Mouse (Mus musculus) liver, embryonic 13.5 days (tissue): ENCODE measurements around the gene Mvk. TPM values are rescaled to one million over a fixed set of nuclear protein-coding genes. Genes with fewer than 3 reads are reported as not detected.

ENCODE experiments used
- ATAC-seq: fragments of 200-750 bp; cut with Nextera tagmentation; 2 replicates; pipeline ENCODE4 v1.8.0; 2017; ENCODE audit warnings: low read depth, mild to moderate bottlenecking, moderate number of reproducible peaks, moderate library complexity
- DNase-seq: peaks from one replicate; pipeline ENCODE4 v3.0.0; 2022
- H3K27ac ChIP-seq: fragments of 300-500 bp; sonication (generic); 2 replicates; pipeline ENCODE4 v1.5.1; 2015; ENCODE audit warnings: moderate library complexity, mild to moderate bottlenecking, inconsistent platforms
- H3K27me3 ChIP-seq: fragments of 300-500 bp; sonication (generic); 2 replicates; pipeline ENCODE4 v1.6.1; 2015; ENCODE audit warnings: mild to moderate bottlenecking, inconsistent platforms
- H3K36me3 ChIP-seq: fragments of 300-500 bp; sonication (generic); 2 replicates; pipeline ENCODE4 v1.6.1; 2015; ENCODE audit warnings: mild to moderate bottlenecking, inconsistent platforms
- H3K4me1 ChIP-seq: fragments of 300-500 bp; sonication (generic); replicated peaks from 2 replicates; pipeline ENCODE4 v1.6.1; 2015; ENCODE audit warnings: inconsistent platforms
- H3K4me2 ChIP-seq: fragments of 300-500 bp; sonication (generic); 2 replicates; pipeline ENCODE4 v1.6.1; 2015; ENCODE audit warnings: inconsistent platforms, mild to moderate bottlenecking, moderate library complexity
- H3K4me3 ChIP-seq: fragments of 300-500 bp; sonication (generic); replicated peaks from 2 replicates; pipeline ENCODE4 v1.5.1; 2015; ENCODE audit warnings: mild to moderate bottlenecking, inconsistent platforms
- H3K9ac ChIP-seq: fragments of 300-500 bp; sonication (generic); 2 replicates; pipeline ENCODE4 v1.6.1; 2015; ENCODE audit warnings: mild to moderate bottlenecking, inconsistent platforms
- H3K9me3 ChIP-seq: fragments of 300-500 bp; sonication (generic); replicated peaks from 2 replicates; pipeline ENCODE4 v1.6.1; 2016; ENCODE audit warnings: inconsistent platforms
- WGBS: fragments of 180-500 bp; shearing (Covaris S2); methylation state at CpG from one replicate; pipeline ENCODE4 v1.1.7; 2015; ENCODE audit not compliant: insufficient replicate concordance; 5-methylcytosine and 5-hydroxymethylcytosine counted together
- polyA plus RNA-seq: library from polyadenylated mRNA; unstranded; fragments of >200 nt; fragmentation: Nextera tagmentation; extraction: Ambion mirVana; gene quantifications from 2 replicates; pipeline ENCODE4 v1.2.1, GENCODE M21; 2015

Mvk gene
- polyA plus RNA-seq, 1 experiment from 2014 or later: 31.5 TPM

- Histone ChIP-seq H3K9ac (no peak overlapping the region), H3K9me3 (no peaks in the 10 kb centered on the region), H3K4me1 (peaks cover 3% of the 10 kb centered on the region; the same call in 1 of the 2 replicates), H3K4me2 (no peak overlapping the region), H3K4me3 (no peak overlapping the region), H3K27me3 (0 out of 2 replicates have a peak, but pooled peaks cover 4% of the 10 kb centered on the region), H3K27ac (no peak overlapping the region), H3K36me3 (peaks cover 6% of the 10 kb centered on the region; the same call in 1 of the 2 replicates)
- 73% methylated on average over 16 of the region's 16 CpGs for WGBS
- DNase-seq: no peak
- ATAC-seq: no peak
Observed at GRCm38 (mm10) chr5:114456995-114457605, 13.0 kb downstream of the Mvk start.

DNA sequence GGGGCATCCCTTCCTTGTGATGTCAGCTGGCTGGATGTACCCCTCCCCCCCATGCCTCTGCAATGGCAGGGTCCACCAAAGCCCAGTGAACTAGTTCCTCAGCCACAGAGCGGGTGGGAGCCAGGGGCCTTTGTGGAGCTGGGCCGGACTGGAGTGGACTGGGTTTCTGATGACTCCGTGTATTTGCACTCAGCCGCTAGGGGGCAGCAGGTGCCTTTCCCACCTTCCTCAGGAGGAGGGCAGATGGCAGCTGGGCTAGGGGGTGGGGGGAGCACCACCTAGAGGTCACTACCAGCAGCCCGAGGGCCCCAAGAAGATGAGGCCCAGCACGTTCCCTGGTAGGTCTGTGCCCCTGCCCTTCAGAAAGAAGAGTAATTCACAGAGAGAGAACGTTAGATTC is 17.2 kb downstream of the Mvk start:
- DNase-seq: peak; percentile 50
- no peak overlapping the region for H3K4me2 ChIP-seq
- peaks cover 5% of the 10 kb centered on the region for H3K4me1 ChIP-seq
- no peak overlapping the region for H3K4me3 ChIP-seq
- H3K9ac ChIP-seq: no peak overlapping the region
- H3K27ac ChIP-seq: no peak overlapping the region
- H3K36me3 ChIP-seq: no peaks in the 10 kb centered on the region
- no peak for ATAC-seq
- H3K9me3 ChIP-seq: no peaks in the 10 kb centered on the region
- H3K27me3 ChIP-seq: 0 out of 2 replicates have a peak, but pooled peaks cover 4% of the 10 kb centered on the region
- WGBS: 3% methylated on average over 7 of the region's 7 CpGs

GRCm38 (mm10) chr5:114462067-114463040 is 18.3 kb downstream of the Mvk start:
- Histone ChIP-seq H3K4me3 (no peak overlapping the region), H3K27ac (no peak overlapping the region), H3K9me3 (no peaks in the 10 kb centered on the region), H3K4me2 (no peak overlapping the region), H3K36me3 (no peaks in the 10 kb centered on the region), H3K27me3 (0 out of 2 replicates have a peak, but pooled peaks cover 4% of the 10 kb centered on the region), H3K9ac (no peak overlapping the region), H3K4me1 (peaks cover 9% of the 10 kb centered on the region)
- 67% methylated on average over 24 of the region's 24 CpGs for WGBS
- DNase-seq (no peak), ATAC-seq (no peak)

DNA sequence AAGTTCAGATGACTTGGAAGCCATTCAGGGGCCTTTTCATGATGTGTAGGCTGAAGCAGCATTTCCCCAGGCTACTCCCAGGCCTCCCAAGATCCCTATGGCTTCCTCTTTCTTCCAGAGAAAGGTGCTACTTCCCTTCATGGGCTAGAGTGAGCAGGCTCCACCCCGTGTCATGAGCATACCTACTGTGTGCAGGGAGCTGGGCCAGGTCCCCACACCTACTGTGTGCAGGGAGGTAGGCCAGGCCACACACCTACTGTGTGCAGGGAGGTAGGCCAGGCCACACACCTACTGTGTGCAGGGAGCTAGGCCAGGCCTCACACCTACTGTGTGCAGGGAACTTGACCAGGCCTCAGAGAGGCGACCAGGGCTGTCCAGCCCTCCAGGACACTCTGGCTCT is 20.5 kb downstream of the Mvk start:
- Histone ChIP-seq H3K27me3 (0 out of 2 replicates have a peak, but pooled peaks cover 1% of the 10 kb centered on the region), H3K36me3 (no peaks in the 10 kb centered on the region), H3K4me3 (no peak overlapping the region), H3K9me3 (no peaks in the 10 kb centered on the region), H3K4me2 (no peak overlapping the region), H3K27ac (no peak overlapping the region), H3K4me1 (peaks cover 12% of the 10 kb centered on the region), H3K9ac (no peak overlapping the region)
- no peak for ATAC-seq
- 53% methylated on average over 2 of the region's 2 CpGs for WGBS
- no peak for DNase-seq

- no peak for ATAC-seq
- H3K27me3 ChIP-seq: 0 out of 2 replicates have a peak, but pooled peaks cover 4% of the 10 kb centered on the region
- H3K4me2 ChIP-seq: no peak overlapping the region
- H3K9ac ChIP-seq: no peak overlapping the region
- no peak for DNase-seq
- 71% methylated on average over 7 of the region's 7 CpGs for WGBS
- H3K27ac ChIP-seq: no peak overlapping the region
- no peaks in the 10 kb centered on the region for H3K9me3 ChIP-seq
- H3K4me1 ChIP-seq: peaks cover 12% of the 10 kb centered on the region
- H3K4me3 ChIP-seq: no peak overlapping the region
- no peaks in the 10 kb centered on the region for H3K36me3 ChIP-seq
Observed at GRCm38 (mm10) chr5:114465641-114466040, 21.6 kb downstream of the Mvk start.

DNA sequence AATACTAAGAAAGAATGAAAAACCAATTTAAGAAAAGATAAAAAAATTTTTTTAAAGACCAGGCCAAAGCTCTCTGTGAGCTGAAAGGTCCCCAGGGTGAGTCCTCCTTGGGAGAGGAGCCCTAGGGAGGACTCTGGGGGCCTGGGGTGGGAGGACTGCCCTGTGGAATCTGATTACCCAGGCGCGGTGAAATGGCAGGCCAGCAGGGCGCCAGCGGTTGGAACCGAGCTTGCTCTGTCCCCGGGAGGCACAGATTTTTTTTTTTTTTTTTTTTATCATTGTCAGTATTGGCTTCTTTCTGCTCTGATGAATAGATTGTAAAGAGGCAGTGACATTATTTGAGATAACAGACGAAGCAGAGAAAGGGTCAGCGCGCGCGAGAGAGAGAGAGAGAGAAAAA is 22.9 kb downstream of the Mvk start:
- H3K27me3 ChIP-seq: 0 out of 2 replicates have a peak, but pooled peaks cover 4% of the 10 kb centered on the region
- no peak overlapping the region for H3K9ac ChIP-seq
- H3K9me3 ChIP-seq: no peaks in the 10 kb centered on the region
- no peak for ATAC-seq
- H3K4me2 ChIP-seq: peak overlapping the region; percentile 41
- peaks cover 12% of the 10 kb centered on the region; the same call in 1 of the 2 replicates for H3K4me1 ChIP-seq
- H3K27ac ChIP-seq: no peak overlapping the region
- no peaks in the 10 kb centered on the region for H3K36me3 ChIP-seq
- 9% methylated on average over 11 of the region's 11 CpGs for WGBS
- DNase-seq: no peak
- peak overlapping the region; percentile 6; the same call in 1 of the 2 replicates for H3K4me3 ChIP-seq

DNA sequence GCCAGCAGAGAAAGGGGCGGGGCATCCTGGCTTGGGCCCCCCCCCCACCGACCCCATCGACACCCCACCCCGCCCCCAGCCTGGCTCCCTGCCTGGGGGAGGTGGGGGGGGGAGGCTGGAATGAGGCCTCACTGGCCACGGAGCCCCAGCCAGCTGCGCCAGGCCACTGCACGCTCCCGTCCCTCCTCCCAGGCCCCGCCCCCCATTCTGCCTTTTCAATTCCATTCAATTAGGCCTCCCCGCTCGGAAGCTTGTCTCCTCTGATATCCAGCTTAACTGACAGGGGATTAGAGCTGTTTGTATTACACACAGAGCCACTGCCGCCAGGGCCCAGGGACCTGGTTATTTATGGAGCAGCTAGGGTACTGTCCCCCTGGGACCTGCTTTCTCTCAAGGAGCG is 23.4 kb downstream of the Mvk start:
- H3K4me3 ChIP-seq: peak overlapping the region; percentile 6; the same call in 1 of the 2 replicates
- H3K36me3 ChIP-seq: no peaks in the 10 kb centered on the region
- no peak overlapping the region for H3K9ac ChIP-seq
- DNase-seq: no peak
- H3K9me3 ChIP-seq: no peaks in the 10 kb centered on the region
- no peak overlapping the region for H3K27ac ChIP-seq
- H3K4me2 ChIP-seq: peak overlapping the region; percentile 41
- no peak for ATAC-seq
- 0 out of 2 replicates have a peak, but pooled peaks cover 4% of the 10 kb centered on the region for H3K27me3 ChIP-seq
- H3K4me1 ChIP-seq: peaks cover 12% of the 10 kb centered on the region; the same call in 1 of the 2 replicates
- WGBS: 5% methylated on average over 13 of the region's 13 CpGs

- WGBS: 55% methylated on average over 4 of the region's 4 CpGs
- DNase-seq (no peak), ATAC-seq (no peak)
- H3K27me3 ChIP-seq: 0 out of 2 replicates have a peak, but pooled peaks cover 4% of the 10 kb centered on the region
- no peak overlapping the region for H3K4me2 ChIP-seq
- H3K27ac ChIP-seq: no peak overlapping the region
- H3K4me1 ChIP-seq: peaks cover 12% of the 10 kb centered on the region; the same call in 1 of the 2 replicates
- no peaks in the 10 kb centered on the region for H3K9me3 ChIP-seq
- H3K36me3 ChIP-seq: no peaks in the 10 kb centered on the region
- no peak overlapping the region for H3K9ac ChIP-seq
- H3K4me3 ChIP-seq: no peak overlapping the region
Observed at GRCm38 (mm10) chr5:114468007-114468406, 23.9 kb downstream of the Mvk start.

GRCm38 (mm10) chr5:114470359-114470758 is 26.3 kb downstream of the Mvk start:
- no peak overlapping the region for H3K27ac ChIP-seq
- ATAC-seq (no peak), DNase-seq (no peak)
- no peak overlapping the region for H3K4me3 ChIP-seq
- 51% methylated on average over 3 of the region's 3 CpGs for WGBS
- no peak overlapping the region for H3K4me2 ChIP-seq
- H3K27me3 ChIP-seq: 0 out of 2 replicates have a peak, but pooled peaks cover 4% of the 10 kb centered on the region
- no peak overlapping the region for H3K9ac ChIP-seq
- H3K9me3 ChIP-seq: no peaks in the 10 kb centered on the region
- H3K4me1 ChIP-seq: peaks cover 11% of the 10 kb centered on the region; the same call in 1 of the 2 replicates
- H3K36me3 ChIP-seq: no peaks in the 10 kb centered on the region

GRCm38 (mm10) chr5:114474741-114475491 is 30.8 kb downstream of the Mvk start:
- no peaks in the 10 kb centered on the region for H3K4me1 ChIP-seq
- no peak overlapping the region for H3K4me3 ChIP-seq
- no peaks in the 10 kb centered on the region for H3K27me3 ChIP-seq
- no peak for ATAC-seq
- H3K9me3 ChIP-seq: no peaks in the 10 kb centered on the region
- no peaks in the 10 kb centered on the region for H3K36me3 ChIP-seq
- WGBS: 64% methylated on average over 35 of the region's 35 CpGs
- no peak overlapping the region for H3K9ac ChIP-seq
- no peak overlapping the region for H3K27ac ChIP-seq
- no peak for DNase-seq
- H3K4me2 ChIP-seq: no peak overlapping the region
